In the genomic region with DNA sequence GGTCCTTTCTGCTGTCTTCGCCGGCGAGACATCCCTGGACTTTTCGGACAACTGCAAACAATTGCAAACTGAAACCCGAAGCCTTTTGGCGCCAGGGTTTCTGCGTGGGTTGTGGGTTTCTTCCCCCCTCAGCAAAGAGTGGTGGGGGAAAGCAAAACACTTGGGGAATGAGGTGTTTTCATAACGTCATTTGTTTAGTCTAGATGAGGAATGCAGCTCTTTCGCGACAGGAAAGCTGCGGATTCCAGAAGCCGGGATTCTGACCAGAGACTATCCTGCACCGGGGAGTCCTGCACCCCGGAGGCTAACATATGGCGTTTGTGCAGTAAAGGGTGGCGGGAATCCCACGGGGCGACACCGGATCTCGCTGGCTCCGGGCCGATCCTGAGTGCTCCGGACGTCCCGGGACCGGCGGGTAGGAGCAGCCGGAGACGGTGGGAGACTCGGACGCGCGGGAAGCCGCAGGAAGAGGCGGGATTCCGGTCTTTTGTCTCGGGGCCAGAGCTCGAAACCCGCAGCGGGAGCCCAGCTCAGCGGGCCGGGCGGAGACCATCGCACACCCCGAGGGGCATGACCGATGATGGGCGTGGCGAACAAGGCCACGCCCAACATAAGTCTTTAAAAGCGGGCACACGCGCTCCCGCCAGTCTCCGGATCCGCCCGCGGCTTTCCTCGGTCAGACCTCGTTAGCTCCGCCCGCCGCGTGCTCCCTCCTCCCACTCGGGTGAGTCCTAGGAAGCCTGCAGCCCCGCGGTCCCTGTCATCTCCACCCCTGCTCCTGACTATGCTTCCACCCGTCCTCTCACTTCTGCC, we compare ENCODE assay signal across 8 mouse cellular contexts. TPM values are rescaled to one million over a fixed set of nuclear protein-coding genes. Genes with fewer than 3 reads are reported as not detected.
DNase-seq lines count a peak whose midpoint lies in the region; ATAC-seq and TF ChIP-seq lines count a peak whose summit lies in the region.

A gene (plus strand): TSS at position 259 of the 813 bp plus-strand sequence.

- ATAC-seq in forebrain, postnatal 0 days = peak; percentile 90

- under 1% methylated on average over 67 of the region's 67 CpGs for WGBS in cerebellum, adult 2 months
- WGBS in forebrain, postnatal 0 days = under 1% methylated on average over 67 of the region's 67 CpGs

- H3K27me3 ChIP-seq in cerebellum, adult 2 months (ENCODE audit: control insufficient read depth, insufficient read depth, low read length) = no peaks in the 10 kb centered on the region
- no peaks in the 10 kb centered on the region for H3K27me3 ChIP-seq in forebrain, postnatal 0 days (ENCODE audit: insufficient read depth, low read length)

- H3K36me3 ChIP-seq in forebrain, postnatal 0 days (ENCODE audit: insufficient read depth) = no peaks in the 10 kb centered on the region

- H3K4me2 ChIP-seq in forebrain, postnatal 0 days (ENCODE audit: low read depth) = peak within 1 kb of the TSS; percentile 91

- no peak for TF ChIP-seq CTCF in cerebellum, adult 2 months (IDR thresholded peaks at IDR 0.05; ENCODE audit: borderline replicate concordance, insufficient read depth, low read depth, low read length)
- TF ChIP-seq CTCF in forebrain, postnatal 0 days (IDR thresholded peaks at IDR 0.05; ENCODE audit: low read depth) = no peak

- TF ChIP-seq POLR2A in cerebellum, adult 2 months (IDR thresholded peaks at IDR 0.05; ENCODE audit: borderline replicate concordance, insufficient read depth, low read length) = no peak

- DNase-seq in Muller cell, postnatal 12 days (ENCODE audit: inconsistent ontology term) = peak; percentile 96
- DNase-seq in cerebellum, adult 2 months = peak; percentile 80 to 82
- DNase-seq in forebrain, postnatal 0 days = peak; percentile 93
- DNase-seq in heart, postnatal 4 days = peak; percentile 95
- peak in 1 of 2 experiments; percentile 47 for DNase-seq in layer of hippocampus, adult 8-10 months (ENCODE audit: low spot score in 2 of 2)
- DNase-seq in lung, postnatal 10 days = peak; percentile 95
- peak; percentile 81 for DNase-seq in ovary, postnatal 14 days (ENCODE audit: low spot score)
- DNase-seq in thymus, postnatal 25 days = peak; percentile 65

- H3K27ac ChIP-seq in cerebellum, adult 2 months (ENCODE audit: insufficient read depth, low read length) = no peak within 1 kb of the TSS
- H3K27ac ChIP-seq in forebrain, postnatal 0 days (ENCODE audit: low read depth, low read length) = peak within 1 kb of the TSS; percentile 91

- H3K4me3 ChIP-seq in cerebellum, adult 2 months (replicated peaks; ENCODE audit: insufficient read depth, low read depth, low read length) = peak within 1 kb of the TSS; percentile 78
- peak within 1 kb of the TSS; percentile 78 for H3K4me3 ChIP-seq in forebrain, postnatal 0 days (ENCODE audit: low read depth, low read length)

- no peaks in the 10 kb centered on the region for H3K9me3 ChIP-seq in forebrain, postnatal 0 days (ENCODE audit: low read length)

- no peaks in the 10 kb centered on the region for H3K4me1 ChIP-seq in cerebellum, adult 2 months (ENCODE audit: control insufficient read depth, insufficient read depth, low read length)
- peaks cover 26% of the 10 kb centered on the region; the same call in 1 of the 2 replicates for H3K4me1 ChIP-seq in forebrain, postnatal 0 days (ENCODE audit: insufficient read depth)

- H3K9ac ChIP-seq in forebrain, postnatal 0 days = peak within 1 kb of the TSS; percentile 90

RNA-seq across cellular contexts. Expression of the gene that starts here (rescaled TPM):
- 14.1 and 14.3 TPM in 2 replicates for polyA plus RNA-seq in cerebellum, adult 2 months (2012; rRNA removed)
- 147 and 199 TPM in 2 replicates for total RNA-seq in forebrain, postnatal 0 days (2014; rRNA removed)
- polyA plus RNA-seq in forebrain, postnatal 0 days (2015; fragmentation: Nextera tagmentation; extraction: Ambion mirVana) = 128 and 164 TPM in 2 replicates
- 100 to 1,000 TPM; 267 to 274 TPM for total RNA-seq in heart, postnatal 4 days (2021)
- 10 to 100 TPM in 3 of 4 experiments, 1 to 10 TPM in 1; 9.4 to 18.2 (median 12.6) TPM for total RNA-seq in layer of hippocampus, adult 8-10 months (2022)
